Mouse (Mus musculus): ENCODE results near the gene Ptprm. TPM values are rescaled to one million over a fixed set of nuclear protein-coding genes. Genes with fewer than 3 reads are reported as not detected.

The Ptprm gene
- polyA plus RNA-seq, 1 experiment from 2014 or later = 11.2 TPM

DNA sequence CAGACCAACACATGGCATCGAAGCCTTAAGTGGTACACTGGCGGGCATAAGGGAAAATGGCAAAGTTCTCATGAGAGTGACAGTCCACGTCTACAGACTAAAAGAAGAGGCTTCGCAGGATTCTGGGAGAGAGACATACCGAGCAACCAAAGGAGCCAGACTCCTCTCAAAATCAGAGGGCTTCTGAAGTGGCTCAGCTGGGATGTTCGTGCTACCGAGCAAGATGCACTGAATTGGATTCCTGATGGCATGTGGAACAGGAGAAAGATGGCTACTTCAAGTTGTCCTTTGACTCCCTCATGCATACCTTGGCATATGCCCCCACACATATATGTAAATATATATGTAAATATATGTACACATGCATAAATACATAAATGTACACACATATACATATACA, 115.4 kb downstream of the Ptprm start:
- no peak overlapping the region for H3K9ac ChIP-seq
- H3K4me2 ChIP-seq (replicated peaks) = no peak overlapping the region
- no peaks in the 10 kb centered on the region for H3K27me3 ChIP-seq (replicated peaks)
- no peak overlapping the region for H3K4me3 ChIP-seq (replicated peaks)
- no peaks in the 10 kb centered on the region for H3K4me1 ChIP-seq (replicated peaks)
- H3K27ac ChIP-seq = no peak overlapping the region
- H3K36me3 ChIP-seq = no peaks in the 10 kb centered on the region
- 95% methylated on average over 7 of the region's 7 CpGs for WGBS
- no peak for ATAC-seq
- H3K9me3 ChIP-seq = no peaks in the 10 kb centered on the region

DNA sequence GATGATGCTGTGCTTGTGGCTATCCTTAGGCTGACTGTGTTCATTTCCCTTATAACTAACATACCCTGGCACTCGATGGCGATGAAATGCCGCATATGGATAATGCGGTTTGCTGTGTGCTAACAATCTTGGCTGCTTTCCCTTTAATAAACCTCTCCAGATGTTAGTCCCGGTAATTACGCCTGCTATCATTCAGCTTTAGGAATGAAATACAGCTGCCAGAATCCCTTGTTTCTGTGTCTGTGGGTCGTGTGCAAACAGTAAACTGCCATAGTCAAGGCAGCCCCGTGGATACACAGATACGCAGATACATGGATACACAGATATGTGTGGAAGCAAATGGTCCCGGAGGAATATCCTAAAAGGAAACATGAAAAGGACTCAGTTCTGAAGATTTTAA, 116.8 kb downstream of the Ptprm start:
- Histone ChIP-seq H3K9ac (no peak overlapping the region), H3K36me3 (no peaks in the 10 kb centered on the region), H3K27me3 (replicated peaks) (no peaks in the 10 kb centered on the region), H3K4me3 (replicated peaks) (no peak overlapping the region), H3K9me3 (no peaks in the 10 kb centered on the region), H3K4me2 (replicated peaks) (no peak overlapping the region), H3K27ac (no peak overlapping the region), H3K4me1 (replicated peaks) (no peaks in the 10 kb centered on the region)
- no peak for ATAC-seq
- WGBS = 70% methylated on average over 10 of the region's 10 CpGs

DNA sequence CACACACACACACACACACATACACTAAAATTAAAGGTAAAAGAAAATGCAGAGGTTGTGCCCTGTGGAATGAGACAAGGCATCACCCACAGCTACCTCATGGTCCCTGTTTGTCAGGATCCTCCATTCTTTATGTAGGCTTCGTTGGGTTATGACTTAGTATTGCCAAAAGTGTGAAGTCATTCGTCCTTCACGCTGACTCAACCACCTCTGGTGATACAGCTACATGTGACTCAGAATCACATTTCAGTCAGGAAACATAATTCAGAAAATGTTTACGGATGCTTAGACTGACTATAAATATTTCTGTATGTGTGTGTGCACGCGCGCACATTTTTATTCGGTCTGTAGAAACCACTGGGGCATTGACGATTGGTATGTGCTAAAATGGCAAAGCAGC, 121.2 kb downstream of the Ptprm start:
- no peak for ATAC-seq
- no peaks in the 10 kb centered on the region for H3K4me1 ChIP-seq (replicated peaks)
- no peaks in the 10 kb centered on the region for H3K36me3 ChIP-seq
- H3K4me3 ChIP-seq (replicated peaks) = no peak overlapping the region
- H3K9me3 ChIP-seq = no peaks in the 10 kb centered on the region
- H3K27me3 ChIP-seq (replicated peaks) = no peaks in the 10 kb centered on the region
- no peak overlapping the region for H3K9ac ChIP-seq
- 73% methylated on average over 9 of the region's 9 CpGs for WGBS
- H3K27ac ChIP-seq = no peak overlapping the region
- H3K4me2 ChIP-seq (replicated peaks) = no peak overlapping the region

DNA sequence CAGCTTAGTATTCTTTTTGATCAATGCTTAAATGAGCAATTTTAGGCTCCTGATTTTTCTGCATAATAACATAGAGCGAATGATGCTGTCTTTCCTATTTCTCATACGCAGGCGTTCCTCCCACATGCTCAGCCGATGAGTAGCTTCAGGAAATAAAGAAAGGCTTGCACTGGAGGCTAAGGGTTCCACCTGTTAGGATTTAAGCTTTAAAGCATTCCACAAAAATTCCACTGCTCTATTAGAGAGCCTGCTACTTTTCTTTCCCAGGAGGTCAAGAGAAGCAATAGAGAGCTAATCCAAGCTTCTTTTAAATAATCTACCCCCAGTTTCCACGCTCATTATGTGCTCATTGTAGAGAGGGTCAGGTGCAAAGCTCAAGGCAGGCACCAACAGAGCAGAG, 127.3 kb downstream of the Ptprm start:
- Histone ChIP-seq H3K4me1 (replicated peaks) (no peaks in the 10 kb centered on the region), H3K9me3 (no peaks in the 10 kb centered on the region), H3K27me3 (replicated peaks) (no peaks in the 10 kb centered on the region), H3K4me2 (replicated peaks) (no peak overlapping the region), H3K27ac (no peak overlapping the region), H3K4me3 (replicated peaks) (no peak overlapping the region), H3K36me3 (no peaks in the 10 kb centered on the region), H3K9ac (no peak overlapping the region)
- no peak for ATAC-seq
- 61% methylated on average over 5 of the region's 5 CpGs for WGBS

DNA sequence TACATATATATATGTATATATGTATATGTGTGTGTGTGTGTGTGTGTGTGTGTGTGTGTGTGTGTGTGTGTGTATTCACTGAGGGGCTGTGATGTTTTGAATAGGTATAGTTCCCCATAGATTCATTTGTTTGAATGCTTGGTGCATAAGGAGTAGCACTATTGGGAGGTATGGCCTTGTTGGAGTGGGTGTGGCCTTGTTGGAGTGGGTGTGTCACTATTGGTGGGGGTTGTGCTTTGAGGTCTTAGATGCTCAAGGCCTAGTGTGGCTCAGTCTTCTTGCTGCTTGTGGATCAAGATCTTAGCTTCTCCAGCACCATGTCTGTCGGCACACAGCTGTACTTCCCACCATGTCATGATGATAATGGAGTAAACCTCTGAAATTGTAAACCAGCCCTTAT, 138.9 kb downstream of the Ptprm start:
- Histone ChIP-seq H3K36me3 (no peaks in the 10 kb centered on the region), H3K4me3 (replicated peaks) (no peak overlapping the region), H3K9ac (no peak overlapping the region), H3K27ac (no peak overlapping the region), H3K9me3 (no peaks in the 10 kb centered on the region), H3K27me3 (replicated peaks) (no peaks in the 10 kb centered on the region), H3K4me1 (replicated peaks) (no peaks in the 10 kb centered on the region), H3K4me2 (replicated peaks) (no peak overlapping the region)
- ATAC-seq = no peak
- WGBS = 93% methylated on average over 1 of the region's 1 CpGs

DNA sequence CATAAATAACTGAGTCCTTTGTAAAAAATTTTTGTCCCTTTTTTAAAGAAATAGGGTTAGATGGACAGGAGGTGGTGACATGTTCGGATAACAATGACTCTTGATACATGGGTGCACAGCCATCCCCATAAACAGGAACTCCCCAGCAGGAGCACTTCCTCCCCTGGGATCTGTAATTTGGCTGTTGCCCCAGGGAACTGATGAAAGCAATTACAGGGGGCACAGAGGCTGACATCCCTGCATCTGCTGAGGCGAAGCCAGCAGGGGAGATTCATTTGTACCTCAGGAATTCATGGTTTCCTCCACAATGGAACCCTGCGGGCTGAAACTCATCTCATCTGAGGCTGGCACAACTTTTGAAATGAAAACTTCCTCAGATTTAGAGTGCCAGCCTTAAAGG, 140.5 kb downstream of the Ptprm start:
- Histone ChIP-seq H3K4me1 (replicated peaks) (0 out of 2 replicates have a peak, but pooled peaks cover 4% of the 10 kb centered on the region), H3K4me3 (replicated peaks) (no peak overlapping the region), H3K9me3 (no peaks in the 10 kb centered on the region), H3K9ac (no peak overlapping the region), H3K4me2 (replicated peaks) (no peak overlapping the region), H3K27me3 (replicated peaks) (no peaks in the 10 kb centered on the region), H3K27ac (no peak overlapping the region), H3K36me3 (no peaks in the 10 kb centered on the region)
- WGBS = 42% methylated on average over 3 of the region's 3 CpGs
- no peak for ATAC-seq

DNA sequence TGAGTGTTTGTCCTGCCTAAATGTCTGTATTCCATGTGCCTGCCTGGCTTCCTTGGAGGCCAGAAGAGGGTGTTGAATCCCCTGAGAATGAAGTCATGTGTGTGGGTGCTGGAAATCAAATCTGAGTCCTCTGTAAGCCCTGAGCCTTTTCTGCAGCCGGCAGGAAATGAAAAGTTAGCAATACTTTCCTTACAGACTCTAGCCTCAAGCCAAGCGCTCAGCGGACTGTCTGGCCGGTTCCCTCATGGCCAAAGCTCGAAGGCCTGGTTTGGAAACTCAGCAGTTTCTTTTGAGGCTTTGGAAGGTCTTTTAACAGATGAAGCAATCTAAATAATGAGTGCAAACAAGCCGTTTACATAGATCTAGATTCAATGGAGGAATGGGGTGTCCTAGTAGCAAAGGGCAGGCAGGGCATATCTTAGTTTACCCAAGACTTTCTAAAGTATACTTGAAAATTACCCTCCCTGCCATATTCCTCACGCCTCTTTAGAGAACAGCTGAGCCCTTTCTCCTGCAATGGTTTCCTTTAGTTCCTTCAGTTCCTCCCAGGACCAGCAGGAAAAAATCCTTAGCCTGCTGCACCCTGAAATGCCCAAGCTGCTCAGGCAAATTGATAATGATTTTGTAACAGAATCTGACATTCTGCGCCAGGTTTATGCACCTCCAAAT, 144.4 kb downstream of the Ptprm start:
- no peaks in the 10 kb centered on the region for H3K36me3 ChIP-seq
- no peak for ATAC-seq
- H3K27ac ChIP-seq = no peak overlapping the region
- H3K4me3 ChIP-seq (replicated peaks) = no peak overlapping the region
- WGBS = 42% methylated on average over 8 of the region's 8 CpGs
- H3K4me1 ChIP-seq (replicated peaks) = 0 out of 2 replicates have a peak, but pooled peaks cover 4% of the 10 kb centered on the region
- H3K9ac ChIP-seq = no peak overlapping the region
- H3K27me3 ChIP-seq (replicated peaks) = no peaks in the 10 kb centered on the region
- no peaks in the 10 kb centered on the region for H3K9me3 ChIP-seq
- H3K4me2 ChIP-seq (replicated peaks) = no peak overlapping the region

DNA sequence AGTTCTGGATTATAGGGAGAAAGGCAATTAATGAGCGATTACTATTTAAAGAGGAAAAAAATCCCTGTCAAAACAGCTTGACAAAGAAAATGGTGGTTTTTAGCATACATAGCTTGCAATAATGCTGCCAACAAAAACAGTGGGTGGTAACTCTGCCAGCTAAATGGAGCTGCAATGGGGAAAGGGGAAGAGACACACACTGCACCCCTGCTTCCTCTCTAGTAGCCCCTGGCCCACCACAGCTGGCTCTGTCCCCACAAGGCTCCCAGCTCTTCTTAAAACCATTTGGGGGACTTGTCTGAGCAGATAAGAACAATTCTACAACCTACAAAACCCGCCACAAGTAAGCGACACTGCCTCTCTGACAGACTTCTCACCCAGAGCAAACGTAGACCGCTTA, 145.7 kb downstream of the Ptprm start:
- WGBS = 81% methylated on average over 5 of the region's 5 CpGs
- Histone ChIP-seq H3K36me3 (no peaks in the 10 kb centered on the region), H3K9ac (no peak overlapping the region), H3K27ac (no peak overlapping the region), H3K4me1 (replicated peaks) (0 out of 2 replicates have a peak, but pooled peaks cover 4% of the 10 kb centered on the region), H3K4me3 (replicated peaks) (no peak overlapping the region), H3K27me3 (replicated peaks) (no peaks in the 10 kb centered on the region), H3K9me3 (no peaks in the 10 kb centered on the region), H3K4me2 (replicated peaks) (no peak overlapping the region)
- no peak for ATAC-seq

DNA sequence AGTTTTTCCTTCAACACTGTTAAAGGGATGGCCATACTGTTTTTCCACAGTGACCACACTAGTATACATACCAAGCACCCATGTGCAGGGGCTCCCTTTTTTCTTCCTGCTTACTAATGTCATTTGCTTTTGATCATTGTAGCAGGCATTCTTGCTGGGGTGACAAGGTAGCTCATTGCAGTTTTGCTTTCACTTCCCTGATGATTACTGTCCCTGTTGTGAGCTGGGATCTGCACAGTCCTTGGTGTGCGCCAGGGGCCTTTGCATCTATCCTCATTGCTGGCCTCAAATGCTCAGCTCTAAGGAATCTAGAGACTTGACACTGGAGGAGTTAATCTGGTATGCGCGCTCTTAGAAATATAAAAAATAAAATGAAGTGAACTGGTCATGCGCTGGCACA, 147.3 kb downstream of the Ptprm start:
- 88% methylated on average over 4 of the region's 4 CpGs for WGBS
- Histone ChIP-seq H3K4me2 (replicated peaks) (no peak overlapping the region), H3K27ac (no peak overlapping the region), H3K36me3 (no peaks in the 10 kb centered on the region), H3K4me1 (replicated peaks) (0 out of 2 replicates have a peak, but pooled peaks cover 4% of the 10 kb centered on the region), H3K9me3 (no peaks in the 10 kb centered on the region), H3K4me3 (replicated peaks) (no peak overlapping the region), H3K27me3 (replicated peaks) (no peaks in the 10 kb centered on the region), H3K9ac (no peak overlapping the region)
- no peak for ATAC-seq

DNA sequence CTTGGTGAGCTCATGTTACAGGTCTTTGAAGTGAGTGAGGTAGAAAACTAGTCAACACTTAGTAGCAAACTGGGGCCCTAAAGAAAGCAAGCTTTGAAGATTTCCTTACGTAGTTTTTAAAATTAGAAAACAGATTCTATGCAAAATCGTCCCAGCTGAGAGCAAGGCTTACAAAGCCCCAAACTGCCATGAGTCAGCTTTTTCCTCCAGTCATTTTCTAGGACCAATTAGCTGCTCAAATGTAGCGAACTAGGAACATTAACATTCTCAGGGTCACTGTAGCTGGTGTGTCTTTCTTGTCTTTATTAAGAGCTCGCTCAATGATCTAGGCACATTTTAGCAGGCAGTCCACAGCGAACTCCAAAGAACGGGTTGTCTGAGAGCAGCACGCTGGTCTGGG, 153.1 kb downstream of the Ptprm start:
- WGBS = 60% methylated on average over 7 of the region's 7 CpGs
- no peak overlapping the region for H3K4me2 ChIP-seq (replicated peaks)
- no peaks in the 10 kb centered on the region for H3K27me3 ChIP-seq (replicated peaks)
- H3K9me3 ChIP-seq = no peaks in the 10 kb centered on the region
- no peaks in the 10 kb centered on the region for H3K4me1 ChIP-seq (replicated peaks)
- no peaks in the 10 kb centered on the region for H3K36me3 ChIP-seq
- no peak for ATAC-seq
- H3K4me3 ChIP-seq (replicated peaks) = no peak overlapping the region
- no peak overlapping the region for H3K27ac ChIP-seq
- H3K9ac ChIP-seq = no peak overlapping the region

DNA sequence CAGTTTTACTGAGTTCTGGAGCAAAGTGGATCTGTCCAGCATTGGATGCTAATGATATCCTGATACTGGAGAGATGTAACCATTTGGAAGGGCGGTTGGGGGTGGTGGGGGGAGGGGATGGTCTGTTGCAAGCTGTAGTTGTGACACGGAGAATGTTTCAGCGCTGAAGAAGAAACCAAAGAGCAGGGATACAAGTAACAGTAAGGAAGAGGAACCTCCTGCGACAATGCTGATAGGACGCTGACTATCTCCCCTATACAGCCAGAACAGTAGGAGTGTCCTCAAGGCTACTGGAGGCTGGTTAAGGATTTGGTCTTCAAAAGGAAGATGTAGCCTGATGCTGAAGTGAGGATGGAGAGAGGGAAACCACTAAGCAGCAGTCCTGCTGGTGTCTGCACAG, 160.5 kb downstream of the Ptprm start:
- WGBS = 64% methylated on average over 5 of the region's 5 CpGs
- H3K4me3 ChIP-seq (replicated peaks) = no peak overlapping the region
- no peak overlapping the region for H3K9ac ChIP-seq
- no peak for ATAC-seq
- no peaks in the 10 kb centered on the region for H3K9me3 ChIP-seq
- H3K27me3 ChIP-seq (replicated peaks) = no peaks in the 10 kb centered on the region
- no peaks in the 10 kb centered on the region for H3K36me3 ChIP-seq
- no peak overlapping the region for H3K27ac ChIP-seq
- no peak overlapping the region for H3K4me2 ChIP-seq (replicated peaks)
- H3K4me1 ChIP-seq (replicated peaks) = no peaks in the 10 kb centered on the region

DNA sequence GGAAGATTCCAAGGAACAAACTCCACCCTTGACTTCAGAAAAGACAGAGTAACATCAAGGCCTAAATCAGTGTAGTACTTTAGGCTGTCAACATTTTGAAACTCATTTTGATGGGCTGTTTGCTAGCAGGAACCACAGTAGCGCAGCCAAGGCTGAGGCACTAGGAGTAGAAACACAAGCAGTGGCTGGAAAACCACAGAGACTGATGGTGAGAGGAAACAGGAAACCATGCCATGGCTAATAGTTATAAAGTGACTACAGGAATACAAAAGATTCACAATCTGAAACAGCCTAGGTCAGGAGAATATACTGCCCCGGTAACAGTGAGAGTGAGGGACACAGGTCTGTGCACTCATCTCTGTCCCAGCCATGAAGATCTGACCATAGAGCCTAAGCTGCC, 165.7 kb downstream of the Ptprm start:
- Histone ChIP-seq H3K27ac (no peak overlapping the region), H3K4me2 (replicated peaks) (no peak overlapping the region), H3K9ac (no peak overlapping the region), H3K27me3 (replicated peaks) (no peaks in the 10 kb centered on the region), H3K4me1 (replicated peaks) (no peaks in the 10 kb centered on the region), H3K9me3 (no peaks in the 10 kb centered on the region), H3K36me3 (no peaks in the 10 kb centered on the region), H3K4me3 (replicated peaks) (no peak overlapping the region)
- no peak for ATAC-seq
- 88% methylated on average over 2 of the region's 2 CpGs for WGBS

DNA sequence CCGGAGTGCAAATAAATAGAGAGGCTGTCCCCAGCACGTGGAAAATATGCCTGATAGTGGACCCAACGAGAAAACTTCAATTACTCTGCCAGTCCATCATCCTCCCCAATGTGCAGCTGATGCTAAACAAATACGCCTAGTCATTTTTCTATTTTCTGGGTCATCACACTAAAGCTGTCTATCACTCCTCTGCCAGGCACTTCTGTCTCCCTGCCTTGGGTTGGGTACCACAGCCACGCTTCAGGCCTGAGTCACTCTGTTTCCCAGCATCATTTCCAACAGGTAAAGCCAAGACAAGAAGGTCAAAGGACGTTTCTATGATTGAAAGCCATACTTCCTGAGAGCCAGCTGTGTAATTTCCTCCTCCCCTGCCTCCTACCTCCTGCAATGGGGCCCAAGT, 167.4 kb downstream of the Ptprm start:
- Histone ChIP-seq H3K27me3 (replicated peaks) (no peaks in the 10 kb centered on the region), H3K9ac (no peak overlapping the region), H3K4me3 (replicated peaks) (no peak overlapping the region), H3K36me3 (no peaks in the 10 kb centered on the region), H3K27ac (no peak overlapping the region), H3K9me3 (no peaks in the 10 kb centered on the region), H3K4me2 (replicated peaks) (no peak overlapping the region), H3K4me1 (replicated peaks) (no peaks in the 10 kb centered on the region)
- WGBS = 61% methylated on average over 6 of the region's 6 CpGs
- no peak for ATAC-seq

Measured in intestine, embryonic 15.5 days (tissue).